Mouse (Mus musculus) forebrain, embryonic 16.5 days (tissue): Measurements from ENCODE around the gene Gbe1. TPM values are rescaled to one million over a fixed set of nuclear protein-coding genes. Genes with fewer than 3 reads are reported as not detected.

ENCODE experiments used
- ATAC-seq: fragments of 200-750 bp; cut with Nextera tagmentation; 2 replicates; pipeline ENCODE4 v1.8.0; 2017; ENCODE audit warnings: mild to moderate bottlenecking, moderate library complexity
- H3K27ac ChIP-seq: fragments of 300-500 bp; sonication (generic); 2 replicates; pipeline ENCODE4 v1.5.1; 2014; ENCODE audit warnings: low read length, control low read depth
- H3K27me3 ChIP-seq: fragments of 300-500 bp; sonication (generic); replicated peaks from 2 replicates; pipeline ENCODE4 v1.6.1; 2014; ENCODE audit warnings: low read length; ENCODE audit not compliant: control insufficient read depth, insufficient read depth
- H3K36me3 ChIP-seq: fragments of 300-500 bp; sonication (generic); 2 replicates; pipeline ENCODE4 v1.6.1; 2014; ENCODE audit not compliant: control insufficient read depth, insufficient read depth
- H3K4me1 ChIP-seq: fragments of 300-500 bp; sonication (generic); replicated peaks from 2 replicates; pipeline ENCODE4 v1.6.1; 2014; ENCODE audit warnings: low read length; ENCODE audit not compliant: control insufficient read depth, insufficient read depth
- H3K4me2 ChIP-seq: fragments of 300-500 bp; sonication (generic); 2 replicates; pipeline ENCODE4 v1.6.1; 2014; ENCODE audit warnings: mild to moderate bottlenecking, low read length, control low read depth
- H3K4me3 ChIP-seq: fragments of 300-500 bp; sonication (generic); replicated peaks from 2 replicates; pipeline ENCODE4 v1.5.1; 2014; ENCODE audit warnings: mild to moderate bottlenecking, low read length, control low read depth
- H3K9ac ChIP-seq: fragments of 300-500 bp; sonication (generic); replicated peaks from 2 replicates; pipeline ENCODE4 v1.6.1; 2014; ENCODE audit warnings: low read depth, low read length, control low read depth
- H3K9me3 ChIP-seq: fragments of 300-500 bp; sonication (generic); 2 replicates; pipeline ENCODE4 v1.6.1; 2016; ENCODE audit warnings: low read length; ENCODE audit not compliant: control insufficient read depth
- WGBS: fragments of 180-500 bp; shearing (Covaris S2); extraction: QIAGEN DNeasy Blood & Tissue Kit; methylation state at CpG from one replicate; pipeline ENCODE4 v1.1.7; 2014; 5-methylcytosine and 5-hydroxymethylcytosine counted together
- polyA plus RNA-seq: library from polyadenylated mRNA; unstranded; fragments of >200 nt; fragmentation: Nextera tagmentation; extraction: Ambion mirVana; gene quantifications from 2 replicates; pipeline ENCODE4 v1.2.1, GENCODE M21; 2015

The Gbe1 gene
- polyA plus RNA-seq, 1 experiment from 2014 or later: 11.8 TPM

DNA sequence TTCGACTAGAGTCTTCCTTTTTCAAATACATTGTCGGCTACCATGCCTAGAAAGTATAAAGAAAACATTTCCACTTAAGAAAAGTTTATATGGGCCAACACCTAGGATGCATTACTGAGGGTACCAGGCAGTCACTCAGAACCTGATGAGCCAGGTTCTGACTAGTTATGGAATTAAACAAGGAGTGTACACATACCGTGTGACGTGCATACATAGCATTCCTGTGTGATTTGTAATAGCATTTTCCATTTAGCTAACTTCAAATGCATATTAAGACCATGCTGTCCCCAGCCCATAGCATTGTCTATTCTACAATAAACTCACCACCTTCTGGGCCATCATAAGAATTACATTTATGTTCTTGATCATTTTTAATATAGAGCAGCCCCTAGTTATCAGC, 210.5 kb downstream of the Gbe1 start:
- ATAC-seq: no peak
- Histone ChIP-seq H3K4me2 (no peak overlapping the region), H3K4me1 (0 out of 2 replicates have a peak, but pooled peaks cover 3% of the 10 kb centered on the region), H3K36me3 (no peaks in the 10 kb centered on the region), H3K27me3 (no peaks in the 10 kb centered on the region), H3K4me3 (no peak overlapping the region), H3K27ac (no peak overlapping the region), H3K9me3 (no peaks in the 10 kb centered on the region), H3K9ac (no peak overlapping the region)
- WGBS: 85% methylated on average over 4 of the region's 4 CpGs

DNA sequence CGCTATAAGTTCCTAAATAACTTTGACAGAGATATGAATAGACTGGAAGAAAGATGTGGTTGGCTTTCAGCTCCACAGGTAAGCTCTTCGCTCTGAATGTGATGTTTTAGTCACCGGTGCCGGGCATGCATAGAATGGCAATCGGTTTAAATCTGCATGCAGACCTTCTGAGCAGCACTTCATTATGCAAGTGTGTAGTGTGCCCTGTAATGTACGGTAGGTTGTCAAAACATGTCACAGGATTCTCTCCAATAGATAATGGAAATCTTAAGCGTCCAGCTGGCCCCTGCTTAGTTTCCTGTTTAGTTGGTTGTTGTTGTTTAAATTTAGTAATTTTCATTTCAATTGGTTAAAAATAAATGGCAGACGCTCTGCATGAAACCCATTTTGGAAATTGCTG, 213.5 kb downstream of the Gbe1 start:
- ATAC-seq: peak; percentile 81

GRCm38 (mm10) chr16:70535224-70535623, 221.5 kb downstream of the Gbe1 start:
- no peak overlapping the region for H3K4me3 ChIP-seq
- no peak overlapping the region for H3K27ac ChIP-seq
- 94% methylated on average over 2 of the region's 2 CpGs for WGBS
- no peak overlapping the region for H3K4me2 ChIP-seq
- H3K4me1 ChIP-seq: no peaks in the 10 kb centered on the region
- no peaks in the 10 kb centered on the region for H3K9me3 ChIP-seq
- H3K27me3 ChIP-seq: no peaks in the 10 kb centered on the region
- H3K9ac ChIP-seq: no peak overlapping the region
- ATAC-seq: no peak
- H3K36me3 ChIP-seq: no peaks in the 10 kb centered on the region

More for the DNA sequence above, 213.5 kb downstream of the Gbe1 start:
- Histone ChIP-seq H3K9me3 (no peaks in the 10 kb centered on the region), H3K9ac (no peak overlapping the region), H3K4me1 (0 out of 2 replicates have a peak, but pooled peaks cover 3% of the 10 kb centered on the region), H3K4me3 (no peak overlapping the region), H3K36me3 (no peaks in the 10 kb centered on the region), H3K4me2 (no peak overlapping the region), H3K27me3 (no peaks in the 10 kb centered on the region), H3K27ac (no peak overlapping the region)
- WGBS: 45% methylated on average over 8 of the region's 8 CpGs

DNA sequence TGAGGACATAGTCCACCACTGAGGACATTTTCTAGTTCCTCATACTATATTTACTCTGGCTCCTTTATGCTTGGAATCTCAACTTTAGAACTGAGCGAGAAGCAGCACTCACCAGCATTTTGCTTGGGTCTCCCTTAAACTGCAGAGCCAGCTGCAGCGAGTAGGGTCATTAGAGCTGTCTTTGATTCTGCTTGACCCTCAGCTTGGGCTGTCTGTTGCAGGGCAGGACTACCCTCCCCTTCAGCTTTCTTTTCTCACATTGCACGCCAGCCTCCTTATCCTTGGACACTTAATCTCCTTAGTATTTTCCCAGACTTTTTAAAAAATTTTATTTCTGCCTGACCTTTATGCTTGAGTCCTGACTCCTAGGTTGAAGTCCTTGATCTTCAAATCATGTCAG, 237.1 kb downstream of the Gbe1 start:
- Histone ChIP-seq H3K27me3 (no peaks in the 10 kb centered on the region), H3K4me3 (no peak overlapping the region), H3K9me3 (no peaks in the 10 kb centered on the region), H3K27ac (no peak overlapping the region), H3K36me3 (no peaks in the 10 kb centered on the region), H3K4me1 (no peaks in the 10 kb centered on the region), H3K4me2 (no peak overlapping the region), H3K9ac (no peak overlapping the region)
- ATAC-seq: no peak
- 35% methylated on average over 3 of the region's 3 CpGs for WGBS

DNA sequence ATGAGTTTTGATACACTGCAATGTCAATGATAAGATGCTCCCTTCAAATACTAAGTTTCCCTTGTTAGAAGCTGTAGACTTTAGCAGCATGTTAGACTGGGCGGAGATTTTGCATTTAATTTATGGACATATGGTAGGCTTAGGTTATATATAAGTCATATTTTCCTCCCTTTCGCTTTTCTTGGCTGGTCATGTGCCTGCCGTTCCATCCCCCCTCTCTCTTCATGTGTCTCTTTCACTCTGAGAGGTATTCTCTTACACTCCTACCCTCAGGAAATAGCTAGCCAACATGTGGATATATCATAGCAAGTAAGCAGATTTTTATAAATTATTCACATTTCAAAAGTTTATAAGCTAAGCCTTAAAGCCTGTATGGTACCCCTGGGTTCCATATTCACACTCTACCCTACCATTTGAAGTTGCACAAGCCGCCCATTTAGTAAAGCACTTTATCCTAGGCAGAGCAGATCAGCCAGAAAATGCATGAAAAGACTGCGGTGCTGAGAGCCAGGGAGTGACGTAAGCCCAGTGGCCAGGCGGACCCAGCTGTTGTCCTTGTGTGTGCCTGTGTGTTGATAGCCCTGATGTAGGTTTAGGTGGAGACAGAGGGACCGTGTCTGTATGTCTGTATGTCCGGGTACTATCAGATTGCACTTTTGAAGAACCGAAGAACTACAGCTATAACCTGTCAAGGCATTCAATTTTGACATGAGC, 248.0 kb downstream of the Gbe1 start:
- H3K36me3 ChIP-seq: no peaks in the 10 kb centered on the region
- H3K9ac ChIP-seq: no peak overlapping the region
- H3K27ac ChIP-seq: no peak overlapping the region
- ATAC-seq: no peak
- H3K4me3 ChIP-seq: no peak overlapping the region
- 86% methylated on average over 10 of the region's 10 CpGs for WGBS
- no peaks in the 10 kb centered on the region for H3K4me1 ChIP-seq
- no peaks in the 10 kb centered on the region for H3K27me3 ChIP-seq
- no peaks in the 10 kb centered on the region for H3K9me3 ChIP-seq
- H3K4me2 ChIP-seq: no peak overlapping the region

DNA sequence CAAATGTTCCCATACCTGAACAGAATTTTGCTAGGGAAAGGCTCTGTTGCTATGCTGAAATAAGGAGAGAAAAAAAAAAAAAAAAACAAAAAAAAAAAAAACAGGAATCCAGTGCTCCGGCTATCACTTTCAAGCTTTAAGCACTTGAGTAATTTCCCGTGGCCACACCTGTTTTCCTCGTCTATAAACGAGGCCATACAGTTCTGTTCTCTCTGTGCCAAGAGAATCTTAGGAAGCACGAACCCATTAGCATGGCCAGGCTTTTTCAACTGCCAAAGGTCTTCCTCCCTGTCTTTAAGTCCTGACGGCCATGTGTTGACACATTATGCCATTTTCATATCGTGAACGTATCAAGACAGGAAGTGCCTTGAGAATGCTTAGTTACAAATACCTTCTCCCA, 248.8 kb downstream of the Gbe1 start:
- no peak for ATAC-seq
- Histone ChIP-seq H3K4me1 (no peaks in the 10 kb centered on the region), H3K4me2 (no peak overlapping the region), H3K9ac (no peak overlapping the region), H3K9me3 (no peaks in the 10 kb centered on the region), H3K36me3 (no peaks in the 10 kb centered on the region), H3K27me3 (no peaks in the 10 kb centered on the region), H3K4me3 (no peak overlapping the region), H3K27ac (no peak overlapping the region)
- WGBS: 74% methylated on average over 8 of the region's 8 CpGs

DNA sequence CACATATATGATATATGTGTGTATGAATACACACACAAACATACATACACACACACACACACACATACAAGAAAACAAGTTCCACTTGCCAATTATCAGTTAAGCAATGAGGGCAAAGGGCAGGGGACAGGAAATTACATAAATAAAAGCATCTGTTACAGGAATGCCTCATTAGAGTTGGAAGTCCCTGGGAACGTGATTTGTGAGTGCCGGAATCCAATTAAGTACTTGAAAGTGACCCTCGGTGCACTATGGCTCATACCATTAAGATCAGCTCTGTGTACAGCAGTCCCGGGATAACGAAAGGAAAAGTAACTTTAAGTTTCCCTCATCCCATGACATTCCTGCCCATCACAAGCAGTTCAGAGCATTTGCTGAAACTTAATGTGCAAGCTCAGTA, 249.7 kb downstream of the Gbe1 start:
- Histone ChIP-seq H3K4me2 (no peak overlapping the region), H3K4me3 (no peak overlapping the region), H3K9ac (no peak overlapping the region), H3K27ac (no peak overlapping the region), H3K4me1 (no peaks in the 10 kb centered on the region), H3K27me3 (no peaks in the 10 kb centered on the region), H3K9me3 (no peaks in the 10 kb centered on the region), H3K36me3 (no peaks in the 10 kb centered on the region)
- 37% methylated on average over 5 of the region's 5 CpGs for WGBS
- no peak for ATAC-seq

GRCm38 (mm10) chr16:70568341-70569265, 254.9 kb downstream of the Gbe1 start:
- WGBS: 52% methylated on average over 23 of the region's 23 CpGs
- Histone ChIP-seq H3K9ac (no peak overlapping the region; the same call in 1 of the 2 replicates), H3K4me1 (no peaks in the 10 kb centered on the region), H3K36me3 (no peaks in the 10 kb centered on the region), H3K4me2 (peak overlapping the region; percentile 28), H3K4me3 (peak overlapping the region; percentile 6; the same call in 1 of the 2 replicates), H3K27ac (no peak overlapping the region), H3K27me3 (no peaks in the 10 kb centered on the region), H3K9me3 (no peaks in the 10 kb centered on the region)
- ATAC-seq: peak; percentile 87

GRCm38 (mm10) chr16:70585964-70586363, 272.2 kb downstream of the Gbe1 start:
- H3K27me3 ChIP-seq: no peaks in the 10 kb centered on the region
- no peaks in the 10 kb centered on the region for H3K9me3 ChIP-seq
- no peaks in the 10 kb centered on the region for H3K36me3 ChIP-seq
- no peak overlapping the region for H3K4me2 ChIP-seq
- H3K27ac ChIP-seq: no peak overlapping the region
- WGBS: no CpG with 5 or more reads among the region's 7 CpGs
- H3K4me1 ChIP-seq: no peaks in the 10 kb centered on the region
- no peak overlapping the region for H3K4me3 ChIP-seq
- no peak overlapping the region for H3K9ac ChIP-seq
- no peak for ATAC-seq
